Mouse (Mus musculus) liver, embryonic 13.5 days (tissue): ENCODE results near the gene Col1a1. TPM values are rescaled to one million over a fixed set of nuclear protein-coding genes. Genes with fewer than 3 reads are reported as not detected.
A peak's percentile ranks its signal among the peaks of the same experiment; 100 is the strongest.

Source experiments
- ATAC-seq: fragments of 200-750 bp; cut with Nextera tagmentation; 2 replicates; pipeline ENCODE4 v1.8.0; 2017; ENCODE audit warnings: low read depth, mild to moderate bottlenecking, moderate number of reproducible peaks, moderate library complexity
- DNase-seq: peaks from one replicate; pipeline ENCODE4 v3.0.0; 2022
- H3K27ac ChIP-seq: fragments of 300-500 bp; sonication (generic); 2 replicates; pipeline ENCODE4 v1.5.1; 2015; ENCODE audit warnings: moderate library complexity, mild to moderate bottlenecking, inconsistent platforms
- H3K27me3 ChIP-seq: fragments of 300-500 bp; sonication (generic); 2 replicates; pipeline ENCODE4 v1.6.1; 2015; ENCODE audit warnings: mild to moderate bottlenecking, inconsistent platforms
- H3K36me3 ChIP-seq: fragments of 300-500 bp; sonication (generic); 2 replicates; pipeline ENCODE4 v1.6.1; 2015; ENCODE audit warnings: mild to moderate bottlenecking, inconsistent platforms
- H3K4me1 ChIP-seq: fragments of 300-500 bp; sonication (generic); replicated peaks from 2 replicates; pipeline ENCODE4 v1.6.1; 2015; ENCODE audit warnings: inconsistent platforms
- H3K4me2 ChIP-seq: fragments of 300-500 bp; sonication (generic); 2 replicates; pipeline ENCODE4 v1.6.1; 2015; ENCODE audit warnings: inconsistent platforms, mild to moderate bottlenecking, moderate library complexity
- H3K4me3 ChIP-seq: fragments of 300-500 bp; sonication (generic); replicated peaks from 2 replicates; pipeline ENCODE4 v1.5.1; 2015; ENCODE audit warnings: mild to moderate bottlenecking, inconsistent platforms
- H3K9ac ChIP-seq: fragments of 300-500 bp; sonication (generic); 2 replicates; pipeline ENCODE4 v1.6.1; 2015; ENCODE audit warnings: mild to moderate bottlenecking, inconsistent platforms
- H3K9me3 ChIP-seq: fragments of 300-500 bp; sonication (generic); replicated peaks from 2 replicates; pipeline ENCODE4 v1.6.1; 2016; ENCODE audit warnings: inconsistent platforms
- WGBS: fragments of 180-500 bp; shearing (Covaris S2); methylation state at CpG from one replicate; pipeline ENCODE4 v1.1.7; 2015; ENCODE audit not compliant: insufficient replicate concordance; 5-methylcytosine and 5-hydroxymethylcytosine counted together
- polyA plus RNA-seq: library from polyadenylated mRNA; unstranded; fragments of >200 nt; fragmentation: Nextera tagmentation; extraction: Ambion mirVana; gene quantifications from 2 replicates; pipeline ENCODE4 v1.2.1, GENCODE M21; 2015

Gene Col1a1
- polyA plus RNA-seq, 1 experiment from 2014 or later: 83.0 TPM

- H3K9ac ChIP-seq: no peak overlapping the region; the same call in 1 of the 2 replicates
- peaks cover 85% of the 10 kb centered on the region for H3K27me3 ChIP-seq
Observed at GRCm38 (mm10) chr11:94938296-94938695, 2.3 kb downstream of the Col1a1 start.

GRCm38 (mm10) chr11:94939280-94939679 is 3.3 kb downstream of the Col1a1 start:
- Histone ChIP-seq H3K4me3 (no peak overlapping the region), H3K27me3 (peaks cover 82% of the 10 kb centered on the region), H3K4me1 (peaks cover 12% of the 10 kb centered on the region), H3K4me2 (no peak overlapping the region), H3K27ac (no peak overlapping the region; the same call in 1 of the 2 replicates), H3K9me3 (no peaks in the 10 kb centered on the region), H3K36me3 (no peaks in the 10 kb centered on the region), H3K9ac (no peak overlapping the region)
- DNase-seq (peak; percentile 40), ATAC-seq (no peak)
- 16% methylated on average over 4 of the region's 4 CpGs for WGBS

More at GRCm38 (mm10) chr11:94938296-94938695, 2.3 kb downstream of the Col1a1 start:
- Histone ChIP-seq H3K4me2 (peak overlapping the region; percentile 59), H3K27ac (no peak overlapping the region), H3K9me3 (no peaks in the 10 kb centered on the region), H3K4me3 (peak overlapping the region; percentile 39), H3K36me3 (no peaks in the 10 kb centered on the region), H3K4me1 (peaks cover 12% of the 10 kb centered on the region)
- 25% methylated on average over 9 of the region's 9 CpGs for WGBS
- no peak for DNase-seq
- ATAC-seq: no peak

GRCm38 (mm10) chr11:94941121-94941520 is 5.1 kb downstream of the Col1a1 start:
- Histone ChIP-seq H3K27ac (0 out of 2 replicates have a peak overlapping the region, but pooled peaks have one; percentile 4), H3K27me3 (peaks cover 70% of the 10 kb centered on the region), H3K4me2 (0 out of 2 replicates have a peak overlapping the region, but pooled peaks have one; percentile 1)

GRCm38 (mm10) chr11:94941776-94942175 is 5.8 kb downstream of the Col1a1 start:
- Histone ChIP-seq H3K27me3 (peaks cover 65% of the 10 kb centered on the region), H3K4me1 (peaks cover 12% of the 10 kb centered on the region), H3K4me3 (no peak overlapping the region), H3K9me3 (no peaks in the 10 kb centered on the region), H3K27ac (no peak overlapping the region), H3K4me2 (no peak overlapping the region), H3K36me3 (no peaks in the 10 kb centered on the region), H3K9ac (no peak overlapping the region)
- ATAC-seq (no peak), DNase-seq (no peak)
- 62% methylated on average over 8 of the region's 8 CpGs for WGBS

More at GRCm38 (mm10) chr11:94941121-94941520, 5.1 kb downstream of the Col1a1 start:
- Histone ChIP-seq H3K9me3 (no peaks in the 10 kb centered on the region), H3K36me3 (no peaks in the 10 kb centered on the region), H3K4me1 (peaks cover 12% of the 10 kb centered on the region), H3K4me3 (no peak overlapping the region), H3K9ac (no peak overlapping the region)
- ATAC-seq (no peak), DNase-seq (no peak)
- WGBS: 19% methylated on average over 9 of the region's 9 CpGs

GRCm38 (mm10) chr11:94942282-94943023 is 6.4 kb downstream of the Col1a1 start:
- no peak for ATAC-seq
- peaks cover 8% of the 10 kb centered on the region for H3K4me1 ChIP-seq
- H3K4me3 ChIP-seq: no peak overlapping the region
- H3K4me2 ChIP-seq: no peak overlapping the region
- no peaks in the 10 kb centered on the region for H3K36me3 ChIP-seq
- H3K9me3 ChIP-seq: no peaks in the 10 kb centered on the region
- H3K27ac ChIP-seq: peak overlapping the region; percentile 30
- 33% methylated on average over 13 of the region's 13 CpGs for WGBS
- peaks cover 67% of the 10 kb centered on the region for H3K27me3 ChIP-seq
- DNase-seq: peak; percentile 31
- no peak overlapping the region for H3K9ac ChIP-seq

- ATAC-seq (no peak), DNase-seq (no peak)
- WGBS: 58% methylated on average over 15 of the region's 15 CpGs
- Histone ChIP-seq H3K9me3 (no peaks in the 10 kb centered on the region), H3K9ac (no peak overlapping the region), H3K4me3 (no peak overlapping the region), H3K27ac (peak overlapping the region; percentile 30; the same call in 1 of the 2 replicates), H3K36me3 (no peaks in the 10 kb centered on the region), H3K4me2 (no peak overlapping the region), H3K4me1 (0 out of 2 replicates have a peak, but pooled peaks cover 3% of the 10 kb centered on the region), H3K27me3 (peaks cover 65% of the 10 kb centered on the region)
Observed at GRCm38 (mm10) chr11:94943054-94943453, 7.0 kb downstream of the Col1a1 start.

GRCm38 (mm10) chr11:94944295-94944694 is 8.3 kb downstream of the Col1a1 start:
- peaks cover 60% of the 10 kb centered on the region for H3K27me3 ChIP-seq
- peak overlapping the region; percentile 45; the same call in 1 of the 2 replicates for H3K27ac ChIP-seq
- WGBS: 25% methylated on average over 8 of the region's 8 CpGs

GRCm38 (mm10) chr11:94945236-94945635 is 9.2 kb downstream of the Col1a1 start:
- 62% methylated on average over 12 of the region's 12 CpGs for WGBS
- ATAC-seq (no peak), DNase-seq (no peak)
- Histone ChIP-seq H3K27ac (peak overlapping the region; percentile 45), H3K9me3 (no peaks in the 10 kb centered on the region), H3K4me2 (no peak overlapping the region), H3K36me3 (no peaks in the 10 kb centered on the region), H3K9ac (no peak overlapping the region), H3K4me1 (no peaks in the 10 kb centered on the region), H3K4me3 (no peak overlapping the region), H3K27me3 (peaks cover 52% of the 10 kb centered on the region)

More at GRCm38 (mm10) chr11:94944295-94944694, 8.3 kb downstream of the Col1a1 start:
- no peak; the same call in 1 of the 2 replicates for ATAC-seq
- no peaks in the 10 kb centered on the region for H3K9me3 ChIP-seq
- H3K4me3 ChIP-seq: no peak overlapping the region
- no peaks in the 10 kb centered on the region for H3K36me3 ChIP-seq
- no peak overlapping the region for H3K9ac ChIP-seq
- no peak overlapping the region for H3K4me2 ChIP-seq
- DNase-seq: no peak
- no peaks in the 10 kb centered on the region for H3K4me1 ChIP-seq

- Histone ChIP-seq H3K4me3 (no peak overlapping the region), H3K27ac (no peak overlapping the region), H3K4me1 (no peaks in the 10 kb centered on the region), H3K9me3 (no peaks in the 10 kb centered on the region), H3K4me2 (no peak overlapping the region), H3K27me3 (peaks cover 33% of the 10 kb centered on the region), H3K9ac (no peak overlapping the region), H3K36me3 (no peaks in the 10 kb centered on the region)
- no peak for DNase-seq
- WGBS: 15% methylated on average over 6 of the region's 6 CpGs
- no peak for ATAC-seq
Observed at GRCm38 (mm10) chr11:94952169-94952568, 16.1 kb downstream of the Col1a1 start.

- DNase-seq (no peak), ATAC-seq (no peak)
Observed at GRCm38 (mm10) chr11:94955103-94955502, 19.1 kb downstream of the Col1a1 start.

GRCm38 (mm10) chr11:94957693-94958064 is 21.7 kb downstream of the Col1a1 start:
- DNase-seq: no peak
- Histone ChIP-seq H3K36me3 (no peaks in the 10 kb centered on the region), H3K27ac (no peak overlapping the region), H3K4me3 (no peak overlapping the region), H3K27me3 (peaks cover 13% of the 10 kb centered on the region), H3K9ac (no peak overlapping the region), H3K4me1 (peaks cover 7% of the 10 kb centered on the region), H3K9me3 (no peaks in the 10 kb centered on the region), H3K4me2 (no peak overlapping the region)
- 59% methylated on average over 9 of the region's 9 CpGs for WGBS
- ATAC-seq: no peak

More at GRCm38 (mm10) chr11:94955103-94955502, 19.1 kb downstream of the Col1a1 start:
- 67% methylated on average over 9 of the region's 9 CpGs for WGBS
- Histone ChIP-seq H3K4me3 (no peak overlapping the region), H3K4me2 (no peak overlapping the region), H3K9me3 (no peaks in the 10 kb centered on the region), H3K4me1 (peaks cover 7% of the 10 kb centered on the region), H3K36me3 (no peaks in the 10 kb centered on the region), H3K27me3 (peaks cover 18% of the 10 kb centered on the region), H3K27ac (no peak overlapping the region), H3K9ac (no peak overlapping the region)
